Mouse (Mus musculus) granulocyte monocyte progenitor cell, adult 5-6 weeks (primary cell): ENCODE data around the gene Nrarp. TPM values are rescaled to one million over a fixed set of nuclear protein-coding genes. Genes with fewer than 3 reads are reported as not detected.

ENCODE experiments used
- ATAC-seq: replicated peaks from 2 replicates; pipeline ENCODE4 v1.8.0; 2016; ENCODE audit warnings: mild to moderate bottlenecking, moderate TSS enrichment, inconsistent platforms; ENCODE audit not compliant: poor library complexity, severe bottlenecking
- total RNA-seq, 2 experiments: library from RNA; stranded (forward) in 1 of 2; stranded (reverse) in 1 of 2; fragments of 200-712, 200-1000 nt in 1 of 2; fragments of >200 nt in 1 of 2; fragmentation: Nextera tagmentation in 1 of 2; gene quantifications; 2 replicates each; pipeline ENCODE4 v1.2.3; 2014 to 2017

The Nrarp gene
- total RNA-seq, 2 experiments from 2014 or later = 0.62 to 0.72 TPM

GRCm38 (mm10) chr2:25195211-25196156 lies 14.9 kb downstream of the Nrarp start:
- peak; percentile 17 for ATAC-seq

- ATAC-seq = peak; percentile 63
These were observed 15.8 kb downstream of the Nrarp start, which contains the start of gene Tor4a for GRCm38 (mm10) chr2:25196172-25196954. Tor4a (minus strand) TSS chr2:25196886.

- ATAC-seq = no peak
These were observed 16.6 kb downstream of the Nrarp start for GRCm38 (mm10) chr2:25197191-25197590.

GRCm38 (mm10) chr2:25197946-25198345 lies 17.4 kb downstream of the Nrarp start:
- ATAC-seq = no peak

- ATAC-seq = no peak
These were observed 20.1 kb downstream of the Nrarp start for GRCm38 (mm10) chr2:25200631-25201030.

- peak; percentile 49 for ATAC-seq
These were observed 23.2 kb downstream of the Nrarp start for GRCm38 (mm10) chr2:25203631-25204214.

GRCm38 (mm10) chr2:25207593-25207992 lies 27.0 kb downstream of the Nrarp start:
- no peak for ATAC-seq

GRCm38 (mm10) chr2:25210686-25211085 lies 30.1 kb downstream of the Nrarp start:
- ATAC-seq = no peak

- peak; percentile 95 for ATAC-seq
These were observed 30.6 kb downstream of the Nrarp start, which contains the start of gene Nelfb for GRCm38 (mm10) chr2:25211121-25211670. Nelfb (minus strand) TSS chr2:25211489.

- no peak for ATAC-seq
These were observed 32.8 kb downstream of the Nrarp start for GRCm38 (mm10) chr2:25213266-25213865.

- ATAC-seq = no peak
These were observed 33.9 kb downstream of the Nrarp start, which contains the start of gene Stpg3 for GRCm38 (mm10) chr2:25214444-25214843. Stpg3 (minus strand) TSS chr2:25214637.

- ATAC-seq = no peak
These were observed 37.1 kb downstream of the Nrarp start for GRCm38 (mm10) chr2:25217666-25218065.

GRCm38 (mm10) chr2:25218445-25218844 lies 37.9 kb downstream of the Nrarp start, which contains the start of gene Fam166a:
Fam166a (plus strand) TSS chr2:25218745.
- no peak for ATAC-seq

- ATAC-seq = no peak
These were observed 40.8 kb downstream of the Nrarp start for GRCm38 (mm10) chr2:25221331-25221772.

GRCm38 (mm10) chr2:25223681-25224491 lies 43.3 kb downstream of the Nrarp start:
- peak; percentile 56 for ATAC-seq

- peak; percentile 62; the same call in 1 of the 2 replicates for ATAC-seq
These were observed 43.9 kb downstream of the Nrarp start, which contains the start of gene Tubb4b for GRCm38 (mm10) chr2:25224492-25224765. Tubb4b (minus strand) TSS chr2:25224702.

- ATAC-seq = peak; percentile 66
These were observed 44.5 kb downstream of the Nrarp start for GRCm38 (mm10) chr2:25224766-25225752.
